Mouse (Mus musculus) adrenal gland, adult 18-20 months (tissue): ENCODE results near the gene Olfr223. TPM values are rescaled to one million over a fixed set of nuclear protein-coding genes. Genes with fewer than 3 reads are reported as not detected.
"Not testable (repeated sequence)": the region's sequence is repeated elsewhere in the genome, so short reads cannot be mapped to it uniquely, and the experiment has no call there.

ENCODE experiments used
- DNase-seq, 2 experiments: peaks; one replicate each; pipeline ENCODE4 v3.0.0; 2021 to 2022; ENCODE audit warnings: low spot score in 2 of 2
- total RNA-seq, 2 experiments: library from RNA; stranded (reverse); gene quantifications; 1 replicate in 1 of 2; 2 replicates in 1 of 2; pipeline ENCODE4 v1.2.3; 2021

The Olfr223 gene
- total RNA-seq, 2 experiments from 2014 or later, result not detected

DNA sequence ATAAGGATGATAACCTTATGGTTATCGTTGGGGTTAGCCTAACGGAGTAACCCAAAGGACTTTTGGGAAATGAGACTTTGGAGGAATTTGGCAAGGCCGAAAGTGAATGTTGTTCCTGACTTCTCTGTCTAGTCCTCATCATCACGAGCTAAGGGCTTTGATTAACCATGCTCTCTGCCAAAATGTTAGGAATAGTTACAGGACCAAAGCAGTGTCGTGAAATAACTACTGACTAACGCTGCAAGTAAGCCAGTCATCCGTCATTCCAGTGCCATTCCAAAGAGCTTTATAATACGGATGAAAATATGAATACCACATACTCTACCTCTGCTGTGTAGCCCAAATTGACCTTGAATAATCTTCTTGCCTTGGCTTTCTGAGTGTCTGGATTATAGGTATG, 3.9 kb upstream of the Olfr223 start:
- DNase-seq, result no peak

DNA sequence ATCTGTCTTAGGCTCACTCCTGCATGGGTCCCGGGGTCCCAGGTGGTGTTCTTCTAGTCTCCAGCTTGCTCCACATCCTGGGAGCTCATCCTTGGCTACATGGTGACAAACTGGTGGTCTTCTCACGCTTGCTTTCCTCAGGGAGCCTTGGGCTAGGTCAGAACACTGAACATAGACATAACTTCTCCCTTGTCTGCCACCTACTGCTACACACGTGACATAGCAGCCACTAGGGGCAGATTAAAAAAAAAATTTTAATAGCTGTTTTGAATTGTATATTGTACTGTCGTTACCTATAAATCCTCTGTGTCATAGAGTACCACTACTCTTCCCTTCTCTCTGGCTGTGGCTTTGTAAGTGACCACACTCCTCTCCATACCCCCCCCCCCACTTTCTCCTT, 3.0 kb upstream of the Olfr223 start:
- no peak for DNase-seq

DNA sequence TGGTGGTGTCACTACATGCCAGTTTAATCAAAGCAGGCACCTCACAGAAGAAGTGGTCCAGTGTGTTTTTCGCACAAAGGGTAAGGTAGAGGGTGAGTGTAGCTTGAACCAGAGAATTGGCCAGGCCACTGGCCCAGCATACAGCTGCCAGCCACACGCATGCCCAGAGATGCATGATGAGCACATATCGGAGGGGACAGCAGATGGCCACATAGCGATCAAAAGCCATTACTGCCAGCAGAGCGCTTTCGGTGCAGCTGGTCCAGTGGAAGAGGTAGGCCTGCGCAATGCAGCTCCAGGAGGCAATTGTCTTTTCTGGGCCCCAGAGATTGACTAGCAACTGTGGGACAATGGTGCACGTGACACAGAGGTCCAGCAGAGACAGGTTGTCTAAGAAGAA, 3.6 kb downstream of the Olfr223 start:
- DNase-seq, result no peak

GRCm38 (mm10) chr11:59584539-59584938, 8.6 kb downstream of the Olfr223 start:
- DNase-seq, result no peak

DNA sequence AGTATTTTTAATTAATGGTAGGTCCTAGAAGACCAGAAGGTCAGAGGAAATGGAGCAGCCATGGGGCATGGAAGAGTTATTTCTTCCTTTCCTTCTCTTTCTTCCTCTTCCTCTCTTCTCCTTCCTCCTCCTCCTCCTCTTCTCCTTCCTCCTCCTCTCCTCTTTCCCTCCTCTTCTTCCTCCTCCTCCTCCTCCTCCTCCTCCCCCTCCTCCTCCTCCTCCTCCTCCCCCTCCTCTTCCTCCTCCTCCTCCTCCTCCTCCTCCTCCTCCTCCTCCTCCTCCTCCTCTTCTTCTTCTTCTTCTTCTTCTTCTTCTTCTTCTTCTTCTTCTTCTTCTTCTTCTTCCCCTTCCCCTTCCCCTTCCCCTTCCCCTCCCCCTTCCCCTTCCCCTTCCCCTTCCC, 17.0 kb downstream of the Olfr223 start, which contains the start of gene Olfr222:
TSS of gene Olfr222 (minus strand) at position 101 of the 400 bp plus-strand sequence.
- not testable (repeated sequence) for DNase-seq

DNA sequence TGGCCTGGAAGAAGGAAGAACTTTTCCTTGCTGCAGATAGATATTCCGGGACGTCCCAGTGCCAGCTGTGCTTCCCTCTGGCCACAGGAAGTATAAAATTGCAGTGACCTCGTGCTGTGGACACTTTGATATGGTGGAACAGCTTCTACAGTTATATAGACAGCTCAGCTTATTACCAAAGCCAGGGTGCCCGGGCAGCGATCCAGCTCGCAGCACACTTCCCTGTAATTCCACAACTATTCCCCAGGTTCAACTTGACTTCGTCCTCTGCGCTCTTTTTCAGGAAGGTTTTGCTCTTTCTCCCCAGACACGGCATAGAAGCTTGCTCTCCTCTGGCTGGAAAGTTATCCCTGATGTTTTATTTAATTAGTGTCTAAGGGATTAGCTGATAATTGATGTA, 17.4 kb downstream of the Olfr223 start:
- no peak for DNase-seq

GRCm38 (mm10) chr11:59569306-59569705, 23.8 kb downstream of the Olfr223 start:
- peak in 1 of 2 experiments; percentile 8 for DNase-seq

- no peak for DNase-seq
These were observed 30.3 kb downstream of the Olfr223 start for GRCm38 (mm10) chr11:59562837-59563236.

DNA sequence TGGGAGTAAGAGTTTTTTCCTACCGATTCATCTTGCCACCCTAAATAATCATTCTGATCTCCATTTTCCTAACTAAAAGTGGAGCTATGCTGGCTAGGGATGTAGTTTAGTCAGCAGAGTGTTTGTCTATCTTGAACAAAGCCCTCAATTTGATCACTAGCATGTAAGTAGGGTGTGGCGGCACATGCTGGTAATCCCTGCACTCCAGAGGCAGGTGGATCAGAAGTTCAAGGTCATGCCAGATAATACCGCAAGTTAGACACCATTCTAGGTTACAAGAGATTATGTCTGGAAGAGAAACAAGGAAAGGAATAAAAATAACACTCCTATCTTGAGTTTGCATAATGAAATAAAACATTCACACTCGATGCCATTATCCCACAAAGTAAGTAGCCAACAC, 30.8 kb downstream of the Olfr223 start:
- DNase-seq, result no peak

GRCm38 (mm10) chr11:59560906-59561305, 32.2 kb downstream of the Olfr223 start:
- no peak for DNase-seq

DNA sequence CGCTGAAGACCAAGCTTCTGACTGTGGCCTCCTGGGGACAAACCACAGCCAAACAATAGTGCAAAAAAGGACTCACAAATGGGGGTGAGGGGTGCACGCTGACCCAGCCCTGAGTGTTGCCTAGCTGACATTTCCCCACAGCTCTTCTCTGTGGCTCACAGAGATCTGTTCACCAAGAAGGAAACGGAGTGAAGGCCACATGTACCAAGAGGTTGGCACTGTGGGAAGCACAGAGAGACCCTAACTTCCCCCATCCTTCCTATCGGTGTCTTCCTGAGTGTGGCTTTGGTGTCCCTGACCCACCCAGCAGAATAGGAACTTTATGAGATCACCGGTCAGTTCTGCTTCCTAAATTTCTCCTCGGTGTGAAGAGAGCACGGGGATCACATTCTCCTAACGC, 38.6 kb downstream of the Olfr223 start:
- no peak for DNase-seq

DNA sequence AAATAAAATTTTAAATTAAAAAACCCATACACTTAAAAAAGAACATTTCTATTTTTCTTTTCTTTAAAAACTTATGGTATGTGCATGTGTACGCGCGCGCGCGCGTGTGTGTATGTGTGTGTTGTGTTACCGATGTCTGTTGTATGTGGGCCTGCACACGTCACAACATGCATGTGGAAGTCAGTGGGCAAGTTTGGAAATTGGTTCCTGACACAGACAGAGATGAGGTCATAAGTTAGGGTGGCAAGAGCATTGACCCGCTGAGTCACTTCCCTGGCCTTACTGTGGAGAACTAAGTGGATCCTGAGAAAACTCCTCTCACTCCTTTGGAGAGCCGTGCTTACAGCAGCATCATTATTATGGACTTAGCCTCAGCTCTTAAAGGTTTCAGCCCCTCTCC, 39.0 kb downstream of the Olfr223 start:
- DNase-seq, result no peak

DNA sequence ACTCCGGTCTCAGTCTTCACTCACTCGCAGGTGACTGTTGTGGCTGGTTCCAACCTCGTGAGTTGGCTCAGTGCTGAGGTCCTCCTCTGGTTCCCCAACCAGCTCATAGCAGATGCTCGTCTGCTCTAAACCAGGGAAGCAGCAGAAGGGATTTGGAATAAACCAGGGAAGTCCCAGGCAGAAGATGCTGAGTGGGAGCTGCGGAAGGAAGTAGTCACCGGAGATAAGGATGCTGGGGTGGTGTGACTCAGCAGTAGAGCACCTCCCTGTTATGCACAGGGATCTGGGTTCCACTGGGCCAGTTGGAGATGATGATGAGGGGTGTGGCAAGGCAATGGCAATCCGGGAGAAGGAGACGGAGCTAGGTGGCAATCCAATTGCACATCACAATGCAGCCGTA, 49.1 kb downstream of the Olfr223 start:
- no peak for DNase-seq

DNA sequence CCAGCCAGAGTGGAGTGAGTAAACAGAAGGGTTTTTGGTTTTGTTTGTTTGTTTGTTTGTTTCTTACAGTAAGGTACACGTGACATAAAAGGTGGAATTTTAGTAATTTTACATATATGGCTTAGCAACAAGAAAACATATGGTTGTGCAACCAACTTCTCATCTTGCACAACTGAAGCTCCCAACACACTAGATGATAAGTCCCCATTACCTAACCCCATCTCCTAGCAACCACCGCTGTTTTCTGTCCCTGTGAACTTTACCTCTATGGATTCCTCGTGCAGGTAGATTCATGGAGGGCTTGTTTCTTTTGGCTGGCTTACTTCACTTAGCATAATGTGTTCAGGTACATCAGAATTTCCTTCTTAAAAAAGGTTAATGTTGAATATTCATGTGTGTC, 49.7 kb downstream of the Olfr223 start:
- no peak for DNase-seq

DNA sequence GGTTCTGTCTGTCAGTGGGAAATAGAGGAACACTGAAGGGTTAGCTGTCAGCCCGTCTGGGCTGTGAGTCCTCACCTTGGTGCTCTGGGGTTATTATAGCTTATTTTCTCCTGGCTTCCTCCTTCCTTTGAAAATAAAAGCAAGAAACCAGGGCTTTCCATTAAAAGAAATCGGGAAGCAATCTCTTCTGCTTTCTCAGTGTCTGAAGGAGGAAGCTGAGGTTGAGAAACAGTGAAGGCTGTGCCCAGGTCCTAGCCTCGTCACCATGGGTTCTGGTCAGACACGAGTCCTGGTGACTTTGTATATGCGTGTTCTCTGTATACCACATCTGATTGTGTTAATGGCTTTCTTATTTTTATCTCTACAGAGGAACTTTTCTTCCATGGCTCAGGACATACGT, 50.6 kb downstream of the Olfr223 start:
- no peak for DNase-seq

GRCm38 (mm10) chr11:59541324-59541723, 51.8 kb downstream of the Olfr223 start, which contains the start of gene Nlrp3:
Nlrp3 (plus strand) TSS chr11:59541568.
- DNase-seq, result no peak

GRCm38 (mm10) chr11:59540123-59540522, 53.0 kb downstream of the Olfr223 start:
- DNase-seq, result no peak

Other genes with a start within 250 kb of the Olfr223 start
- gene Prss38, start 217.6 kb downstream of the Olfr223 start, total RNA-seq, result not detected
- gene Jmjd4, start 143.2 kb downstream of the Olfr223 start, total RNA-seq, result 10 to 100 TPM in 1 of 2 experiments, 1 to 10 TPM in 1; 9.7 to 10.7 TPM
- 10 to 100 TPM; 72.5 to 92.1 TPM for gene Snap47, start 142.1 kb downstream of the Olfr223 start, total RNA-seq
- 1 to 10 TPM; 3.7 TPM for gene Zfp867, start 120.8 kb downstream of the Olfr223 start, total RNA-seq
- gene Zkscan17, start 66.5 kb downstream of the Olfr223 start, total RNA-seq, result 10 to 100 TPM; 13.7 to 15.5 TPM
- under 1 TPM; 0.96 to 0.99 TPM for gene Nlrp3, start 51.7 kb downstream of the Olfr223 start, total RNA-seq
- not detected for gene Olfr222, start 17.1 kb downstream of the Olfr223 start, total RNA-seq
- gene Mprip, start 68.0 kb upstream of the Olfr223 start, total RNA-seq, result 100 to 1,000 TPM; 200 to 219 TPM
- 1 to 10 TPM in 1 of 2 experiments, under 1 TPM in 1; 0.90 to 2.1 TPM for gene Pld6, start 194.4 kb upstream of the Olfr223 start, total RNA-seq
- 10 to 100 TPM; 85.5 to 99.0 TPM for gene Flcn, start 216.7 kb upstream of the Olfr223 start, total RNA-seq
- gene Nt5m, start 246.2 kb upstream of the Olfr223 start, total RNA-seq, result 10 to 100 TPM; 27.7 to 29.9 TPM
- gene Cops3, start 246.5 kb upstream of the Olfr223 start, total RNA-seq, result 10 to 100 TPM; 81.4 to 86.3 TPM